Mouse (Mus musculus) layer of hippocampus, adult 6 months (tissue): ENCODE data around the gene Olfr551. TPM values are rescaled to one million over a fixed set of nuclear protein-coding genes. Genes with fewer than 3 reads are reported as not detected.

Experiments used
- long read RNA-seq, 2 experiments: library from polyadenylated mRNA; unstranded; transcript quantifications; one replicate each; pipeline ENCODE4 v2.0.0; 2019 to 2020
- polyA plus RNA-seq: library from polyadenylated mRNA; unstranded; fragments of <200 nt; fragmentation: Nextera tagmentation; gene quantifications from 2 replicates; pipeline ENCODE4 v1.2.3, GENCODE M21; 2021

The Olfr551 gene
- polyA plus RNA-seq = not detected in 2 replicates
- long read RNA-seq, experiment 1 = 0 reads
- long read RNA-seq, experiment 2 = 0 reads

DNA sequence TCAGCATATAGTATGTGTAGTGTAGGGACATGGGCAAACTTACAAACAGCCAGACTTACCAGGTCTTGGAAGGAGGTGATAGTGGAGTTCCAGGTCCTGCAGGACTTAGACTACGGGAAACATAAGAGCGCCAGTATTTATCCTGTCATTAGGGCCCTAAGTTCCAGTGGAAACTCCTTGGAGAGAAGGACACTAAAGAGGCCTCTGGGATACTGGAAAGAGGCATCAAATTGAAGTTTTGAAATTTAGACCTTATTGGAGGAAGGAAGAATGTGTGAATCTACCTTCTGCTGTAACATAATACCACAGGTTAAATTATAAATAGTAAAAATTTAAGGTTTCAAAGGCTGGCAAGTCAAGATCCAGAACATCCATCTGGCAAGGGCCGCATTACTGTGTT, at the start of gene Olfr551:
TSS of gene Olfr551 (minus strand) at position 101 of the 400 bp plus-strand sequence.

DNA sequence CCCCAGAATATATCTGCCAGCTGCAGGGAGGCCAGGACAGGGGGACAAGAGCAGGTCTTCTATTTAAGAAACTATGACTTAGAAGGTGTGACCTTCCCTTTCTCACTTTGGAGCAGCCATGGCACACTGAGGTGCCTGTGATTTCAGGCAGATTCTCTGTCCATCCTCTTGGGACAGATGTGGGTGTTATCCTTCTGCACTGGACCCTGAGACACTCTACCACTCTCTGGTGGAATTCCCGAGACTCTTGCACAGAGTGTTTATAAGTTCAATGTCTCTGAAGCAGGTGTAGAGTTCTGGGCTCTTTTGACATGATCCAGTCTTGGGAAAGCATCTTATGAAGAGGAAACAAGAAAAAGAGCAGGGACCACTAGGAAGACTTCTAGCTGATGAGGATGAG, 46.4 kb upstream of the Olfr551 start, which contains the start of gene Olfr554:
TSS of gene Olfr554 (plus strand) at position 301 of the 400 bp plus-strand sequence.

DNA sequence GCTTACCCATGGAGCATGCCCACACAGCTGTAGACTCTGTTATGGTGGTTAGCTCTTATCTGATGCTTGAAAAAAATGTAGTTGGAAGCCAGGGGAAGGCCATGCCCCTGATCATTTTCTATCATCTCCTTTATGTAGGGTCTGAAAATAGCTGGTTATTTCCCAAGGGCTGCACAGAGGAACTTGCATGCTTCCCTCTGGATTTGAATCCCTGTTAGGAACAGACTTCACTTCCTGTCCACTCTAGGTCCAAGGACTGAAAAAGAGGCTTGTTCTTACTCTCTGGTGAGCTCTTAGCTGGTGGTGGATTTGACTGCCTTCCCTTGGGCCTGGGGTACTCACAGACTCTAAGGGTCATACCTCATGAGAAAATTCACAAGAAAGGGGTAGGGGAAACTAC, 26.4 kb upstream of the Olfr551 start, which contains the start of gene Olfr553:
TSS of gene Olfr553 (minus strand) at position 101 of the 400 bp plus-strand sequence.

DNA sequence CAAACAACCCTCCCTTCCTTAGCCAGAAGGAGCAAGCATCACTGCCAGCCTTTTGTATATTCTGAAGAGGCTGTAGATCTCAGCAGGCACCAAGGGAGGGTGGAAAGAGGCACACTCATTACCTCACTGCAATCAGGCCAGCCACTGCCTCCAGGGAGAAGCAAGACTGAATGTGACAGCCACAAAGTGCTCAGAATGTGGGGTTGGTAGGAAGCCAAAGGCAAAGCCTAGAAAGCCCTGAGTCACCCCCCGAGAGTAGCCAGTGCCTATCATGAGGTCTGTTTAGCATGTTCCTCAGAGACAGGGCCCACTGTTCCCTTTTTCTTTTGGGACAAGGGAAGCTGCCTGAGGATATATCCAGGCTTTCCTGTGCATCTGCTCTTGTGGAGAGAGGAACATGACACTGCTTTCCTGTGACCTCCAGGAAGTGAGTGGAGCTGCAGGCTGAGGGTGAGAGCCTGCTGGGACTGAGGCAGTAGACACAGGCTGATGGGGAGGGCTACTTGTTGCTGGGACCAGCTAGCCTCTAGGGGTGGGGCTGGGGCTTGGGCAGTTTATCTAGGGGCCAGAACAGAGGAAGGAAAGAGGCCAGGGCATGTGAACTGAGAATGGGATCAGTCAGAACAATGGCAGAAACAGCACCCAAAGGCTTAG, 5.8 kb upstream of the Olfr551 start, which contains the start of gene Olfr552:
TSS of gene Olfr552 (plus strand) at position 393 of the 654 bp plus-strand sequence.

DNA sequence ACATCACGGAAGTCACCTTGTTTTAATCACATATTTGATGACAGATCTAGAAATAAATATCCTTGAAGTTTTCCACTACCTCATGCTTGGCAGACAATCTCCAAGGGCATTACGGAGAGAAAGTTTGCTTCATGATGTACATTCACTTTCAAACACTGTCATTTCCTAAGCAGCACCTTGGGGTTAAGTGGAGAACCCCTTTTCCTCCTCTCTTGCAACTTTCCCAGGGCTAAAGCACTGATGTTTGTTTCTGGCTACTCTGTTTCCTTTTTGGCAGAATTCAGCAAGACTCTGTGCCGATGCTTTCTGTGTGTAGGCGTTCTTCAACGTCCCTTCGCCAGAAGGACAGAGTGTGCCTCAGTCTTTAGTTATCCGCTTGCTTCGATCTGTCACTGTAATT, 20.5 kb downstream of the Olfr551 start, which contains the start of gene Olfr550:
TSS of gene Olfr550 (plus strand) at position 301 of the 400 bp plus-strand sequence.

DNA sequence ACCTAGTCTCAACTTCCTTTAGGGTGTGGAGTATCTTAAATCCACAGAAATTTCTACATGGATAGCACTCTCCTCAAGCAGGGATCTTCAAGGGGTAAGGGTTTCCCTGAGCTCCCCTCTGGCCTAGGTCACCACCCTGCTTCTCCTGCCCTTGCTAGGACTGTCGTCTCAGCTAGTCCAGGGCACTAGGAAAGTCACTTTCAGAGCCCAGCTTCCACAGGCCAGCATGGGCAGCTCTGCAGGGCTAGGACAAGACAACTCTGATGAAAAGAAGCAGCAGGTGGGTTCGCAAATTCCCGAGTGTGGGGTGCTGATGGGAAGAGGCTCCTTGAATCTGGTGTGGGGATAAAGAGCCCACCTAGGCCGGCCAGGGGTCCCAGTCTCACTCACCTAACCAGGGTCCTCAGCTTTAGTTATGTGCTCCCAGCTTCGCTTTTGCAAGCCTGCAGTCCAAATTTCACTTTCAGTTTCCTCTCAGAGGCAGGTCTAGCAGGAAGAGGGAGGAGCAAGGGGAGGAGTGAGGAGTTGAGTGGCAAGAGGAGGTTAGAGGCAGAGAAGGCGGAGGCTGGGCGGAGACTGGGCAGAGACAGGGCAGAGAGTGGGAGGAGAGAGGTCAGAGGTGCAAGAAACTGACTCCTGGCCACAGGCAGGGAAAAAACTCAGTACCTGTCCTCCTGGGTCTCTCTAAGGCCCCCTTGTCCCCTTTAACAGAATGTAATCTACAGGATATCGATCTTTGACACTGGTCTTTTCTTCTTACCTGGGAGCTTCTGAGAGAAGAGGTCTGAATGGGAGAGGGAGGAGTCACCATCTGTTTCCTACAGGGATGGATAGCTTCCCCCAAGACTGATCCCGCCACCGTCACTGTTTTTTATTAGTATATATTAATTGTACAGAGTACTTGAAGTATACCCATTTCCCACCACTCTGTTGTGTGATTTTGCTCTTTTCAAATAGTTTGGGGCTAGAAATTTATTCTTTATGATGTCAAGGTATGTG, 26.4 kb downstream of the Olfr551 start, which contains the start of gene Trim21:
TSS of gene Trim21 (minus strand) at position 488 of the 999 bp plus-strand sequence.

DNA sequence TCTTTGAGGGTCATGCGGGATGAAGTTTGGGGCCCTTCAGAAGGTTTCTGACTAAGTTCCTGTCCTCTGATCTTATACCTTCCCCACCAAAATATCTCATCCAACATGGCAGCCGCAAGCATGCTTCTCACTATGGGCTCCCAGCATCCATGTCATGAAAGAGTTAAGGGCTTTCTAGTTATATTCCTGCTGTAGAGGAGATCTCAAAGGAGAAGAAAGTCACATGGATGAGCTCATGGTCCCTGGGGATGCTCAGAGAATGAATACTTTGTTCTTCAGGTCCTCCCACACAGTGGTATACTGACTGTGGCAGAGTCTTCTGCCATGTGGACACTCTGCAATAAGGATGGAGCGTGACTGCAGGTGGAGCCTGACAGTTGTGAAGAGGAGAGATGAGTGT, 42.1 kb downstream of the Olfr551 start, which contains the start of gene Olfr549:
TSS of gene Olfr549 (plus strand) at position 301 of the 400 bp plus-strand sequence.

DNA sequence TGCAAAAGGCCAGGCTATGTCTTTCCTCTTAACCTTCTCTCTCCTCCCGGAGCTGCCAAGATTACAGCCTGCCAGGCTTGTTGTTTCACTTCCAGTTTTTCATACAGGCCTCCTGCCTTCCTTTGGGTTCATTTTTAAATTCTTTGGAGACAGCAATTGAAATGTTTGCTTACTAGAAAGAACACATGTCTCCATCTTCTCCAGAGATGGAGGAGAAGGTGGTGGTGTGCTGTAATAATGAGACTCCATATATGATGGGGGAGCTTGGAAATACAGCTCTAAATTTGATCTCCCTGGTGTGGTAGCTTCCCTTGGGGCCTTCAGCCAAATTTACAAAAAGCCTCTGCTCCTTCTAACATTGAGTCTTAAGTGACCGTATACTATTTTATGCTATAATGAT, 51.1 kb downstream of the Olfr551 start, which contains the start of gene Olfr548-ps1:
TSS of gene Olfr548-ps1 (plus strand) at position 301 of the 400 bp plus-strand sequence.

DNA sequence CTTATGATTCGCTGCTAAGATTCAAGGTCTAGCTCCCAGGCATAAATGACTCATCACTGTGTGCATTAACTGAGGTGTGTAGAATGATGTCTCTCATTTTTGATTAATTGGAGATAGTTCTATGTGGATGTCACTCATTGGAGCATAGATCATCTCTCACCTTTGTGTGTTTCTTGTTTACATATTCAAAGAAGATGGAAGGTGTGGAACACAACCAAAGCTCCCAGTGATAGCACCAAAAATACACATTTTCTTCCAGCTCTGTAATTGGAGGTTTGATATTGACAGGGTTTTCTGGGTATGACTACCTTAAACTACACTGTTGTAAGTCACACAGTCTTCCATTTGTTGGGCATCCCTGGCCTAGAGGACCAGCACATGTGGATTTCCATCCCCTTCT, 57.2 kb downstream of the Olfr551 start, which contains the start of gene Olfr547:
TSS of gene Olfr547 (plus strand) at position 301 of the 400 bp plus-strand sequence.

Other genes with a start within 250 kb of the Olfr551 start
- 8.8 and 8.9 TPM in 2 replicates for gene Rrm1, start 150.2 kb downstream of the Olfr551 start, polyA plus RNA-seq
- gene Olfr543, start 110.2 kb downstream of the Olfr551 start, polyA plus RNA-seq = not detected in 2 replicates
- gene Olfr544, start 103.6 kb downstream of the Olfr551 start, polyA plus RNA-seq = not detected in 2 replicates
- gene Olfr545, start 92.3 kb downstream of the Olfr551 start, polyA plus RNA-seq = not detected in 2 replicates
- gene Olfr547, start 57.1 kb downstream of the Olfr551 start, polyA plus RNA-seq = not detected in 2 replicates
- not detected in 2 replicates for gene Olfr548-ps1, start 51.0 kb downstream of the Olfr551 start, polyA plus RNA-seq
- gene Olfr549, start 42.0 kb downstream of the Olfr551 start, polyA plus RNA-seq = not detected in 2 replicates
- gene Trim21, start 26.4 kb downstream of the Olfr551 start, polyA plus RNA-seq = 0.54 and 0.67 TPM in 2 replicates
- gene Olfr550, start 20.4 kb downstream of the Olfr551 start, polyA plus RNA-seq = 1.9 and 2.1 TPM in 2 replicates
- not detected in 2 replicates for gene Olfr552, start 5.9 kb upstream of the Olfr551 start, polyA plus RNA-seq
- not detected in 2 replicates for gene Olfr553, start 26.3 kb upstream of the Olfr551 start, polyA plus RNA-seq
- not detected in 2 replicates for gene Olfr554, start 46.5 kb upstream of the Olfr551 start, polyA plus RNA-seq
- gene Olfr555, start 66.9 kb upstream of the Olfr551 start, polyA plus RNA-seq = not detected in 2 replicates
- not detected in 2 replicates for gene Olfr556, start 73.0 kb upstream of the Olfr551 start, polyA plus RNA-seq
- 2.1 and 2.6 TPM in 2 replicates for gene Trim68, start 95.4 kb upstream of the Olfr551 start, polyA plus RNA-seq
- not detected in 2 replicates for gene Olfr557, start 104.0 kb upstream of the Olfr551 start, polyA plus RNA-seq
- gene Olfr558, start 110.3 kb upstream of the Olfr551 start, polyA plus RNA-seq = 0.10 and 0.13 TPM in 2 replicates
- not detected in 2 replicates for gene Olfr33, start 127.2 kb upstream of the Olfr551 start, polyA plus RNA-seq
- not detected in 2 replicates for gene Olfr559, start 135.6 kb upstream of the Olfr551 start, polyA plus RNA-seq
- not detected in 2 replicates for gene Olfr560, start 167.5 kb upstream of the Olfr551 start, polyA plus RNA-seq
- gene Olfr78, start 167.6 kb upstream of the Olfr551 start, polyA plus RNA-seq = not detected in 2 replicates
- not detected in 2 replicates for gene Olfr561, start 179.3 kb upstream of the Olfr551 start, polyA plus RNA-seq
- not detected in 2 replicates for gene Olfr564, start 211.6 kb upstream of the Olfr551 start, polyA plus RNA-seq